Mouse (Mus musculus) thymus, adult 2 months (tissue): ENCODE results near the gene Stx12.

Source experiments
- CTCF ChIP-seq: fragments of 200-500 bp; IDR thresholded peaks from 2 replicates; pipeline ENCODE4 v1.5.1; 2012; ENCODE audit warnings: mild to moderate bottlenecking, control low read depth, low read length, moderate library complexity, borderline replicate concordance; ENCODE audit not compliant: control insufficient read depth, poor library complexity, insufficient read depth; ENCODE audit errors: extremely low read depth
- POLR2A ChIP-seq: fragments of 200-500 bp; IDR thresholded peaks from 2 replicates; pipeline ENCODE4 v1.6.1; 2012; ENCODE audit warnings: mild to moderate bottlenecking, low read length, control low read depth, moderate library complexity; ENCODE audit not compliant: control insufficient read depth, poor library complexity, insufficient read depth; ENCODE audit errors: extremely low read depth

DNA sequence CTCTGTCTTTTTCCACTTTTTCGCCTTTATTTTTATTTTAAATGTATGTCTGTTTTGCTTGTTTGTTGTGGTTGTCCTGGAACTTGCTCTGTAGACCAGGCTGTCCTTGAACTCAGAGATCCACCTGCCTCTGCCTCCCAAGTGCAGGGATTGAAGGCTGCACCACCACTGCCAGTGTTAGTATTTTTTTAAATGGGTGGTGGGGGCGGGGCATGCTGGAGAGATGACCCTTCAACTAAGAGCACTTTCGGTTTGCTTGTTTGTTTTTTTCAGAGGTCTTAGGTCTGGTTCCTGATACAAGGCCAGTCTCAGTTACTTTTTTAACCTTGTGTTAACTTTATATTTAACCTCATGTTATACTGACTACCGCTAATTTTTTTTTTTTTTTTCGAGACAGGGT lies 79.2 kb downstream of the Stx12 start:
- TF ChIP-seq CTCF (no peak), POLR2A (no peak)
